Mouse (Mus musculus) embryonic facial prominence, embryonic 10.5 days (tissue): ENCODE measurements around the gene Slc11a2. TPM values are rescaled to one million over a fixed set of nuclear protein-coding genes. Genes with fewer than 3 reads are reported as not detected.
A peak's percentile ranks its signal among the peaks of the same experiment; 100 is the strongest.

ENCODE experiments used
- DNase-seq: peaks from one replicate; pipeline ENCODE4 v3.0.0-alpha.2; 2017; ENCODE audit warnings: low spot score
- H3K27ac ChIP-seq: fragments of 300-500 bp; sonication (generic); replicated peaks from 2 replicates; pipeline ENCODE4 v1.5.1; 2016; ENCODE audit warnings: mild to moderate bottlenecking
- H3K27me3 ChIP-seq: fragments of 300-500 bp; sonication (generic); replicated peaks from 2 replicates; pipeline ENCODE4 v1.6.1; 2016; ENCODE audit warnings: low read depth, mild to moderate bottlenecking; ENCODE audit not compliant: poor library complexity, severe bottlenecking
- H3K36me3 ChIP-seq: fragments of 300-500 bp; sonication (generic); replicated peaks from 2 replicates; pipeline ENCODE4 v1.6.1; 2016; ENCODE audit warnings: mild to moderate bottlenecking, moderate library complexity
- H3K4me1 ChIP-seq: fragments of 300-500 bp; sonication (generic); 2 replicates; pipeline ENCODE4 v1.6.1; 2016
- H3K4me3 ChIP-seq: fragments of 300-500 bp; sonication (generic); 2 replicates; pipeline ENCODE4 v1.5.1; 2016; ENCODE audit warnings: mild to moderate bottlenecking, moderate library complexity
- H3K9me3 ChIP-seq: fragments of 300-500 bp; sonication (generic); 2 replicates; pipeline ENCODE4 v1.6.1; 2016; ENCODE audit warnings: mild to moderate bottlenecking
- WGBS: fragments of 180-500 bp; shearing (Covaris S2); methylation state at CpG from one replicate; pipeline ENCODE4 v1.1.7; 2016; 5-methylcytosine and 5-hydroxymethylcytosine counted together
- polyA plus RNA-seq: library from polyadenylated mRNA; unstranded; fragments of >200 nt; fragmentation: Nextera tagmentation; extraction: Ambion mirVana; gene quantifications from 2 replicates; pipeline ENCODE4 v1.2.1, GENCODE M21; 2016

Gene Slc11a2
- polyA plus RNA-seq, result 25.0 and 28.3 TPM in 2 replicates

DNA sequence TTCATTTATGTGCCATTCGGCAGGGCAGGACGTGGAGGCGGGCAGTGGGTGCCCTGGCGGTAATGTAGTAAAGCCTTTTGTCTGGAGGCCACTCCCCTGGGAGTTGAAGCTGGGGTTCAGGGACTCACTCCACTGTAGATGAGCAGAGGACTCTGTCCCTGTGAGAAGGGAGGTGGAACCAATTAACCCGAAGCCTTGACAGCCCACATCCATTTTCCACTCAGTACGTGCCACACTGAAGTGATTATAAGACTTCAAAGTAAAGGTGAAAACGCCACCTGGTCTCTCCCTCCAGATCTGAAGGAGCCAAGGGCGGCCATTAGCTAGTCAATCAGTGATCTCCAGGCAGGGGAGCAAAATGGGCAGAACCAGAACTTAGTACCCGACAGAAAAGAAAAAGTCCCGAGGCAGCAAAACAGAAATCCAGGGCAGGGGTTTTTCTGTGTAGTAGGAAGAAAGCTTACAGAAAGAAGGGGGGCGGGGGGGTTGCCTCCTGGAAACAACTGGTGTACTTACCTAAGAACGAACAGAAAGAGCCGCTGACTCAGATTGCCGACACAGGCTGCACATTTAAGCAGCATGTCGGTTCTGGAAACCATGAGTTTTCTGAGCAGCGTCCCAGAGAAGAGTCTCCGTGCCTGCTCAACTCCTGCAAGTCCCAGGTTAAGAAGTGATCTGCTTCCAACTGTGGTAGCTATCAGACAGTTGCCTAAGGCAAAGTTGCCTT, at the start of gene Slc11a2:
Gene Slc11a2 (minus strand): TSS at position 677 of the 727 bp plus-strand sequence.
- peak; percentile 35 for DNase-seq
- Histone ChIP-seq H3K27ac (0 out of 2 replicates have a peak within 1 kb of the TSS, but pooled peaks have one; percentile 35), H3K27me3 (peaks cover 37% of the 10 kb centered on the region), H3K36me3 (no peaks in the 10 kb centered on the region), H3K4me1 (peaks cover 44% of the 10 kb centered on the region), H3K4me3 (peak within 1 kb of the TSS; percentile 91), H3K9me3 (no peaks in the 10 kb centered on the region)
- WGBS, result 19% methylated on average over 17 of the region's 17 CpGs

GRCm38 (mm10) chr15:100473926-100474503, 49.1 kb upstream of the Slc11a2 start:
- no peak overlapping the region for H3K4me3 ChIP-seq
- H3K27me3 ChIP-seq, result no peaks in the 10 kb centered on the region
- no peak for DNase-seq
- H3K36me3 ChIP-seq, result peaks cover 83% of the 10 kb centered on the region
- no peak overlapping the region for H3K27ac ChIP-seq
- H3K9me3 ChIP-seq, result no peaks in the 10 kb centered on the region
- 80% methylated on average over 7 of the region's 7 CpGs for WGBS
- H3K4me1 ChIP-seq, result peaks cover 14% of the 10 kb centered on the region

DNA sequence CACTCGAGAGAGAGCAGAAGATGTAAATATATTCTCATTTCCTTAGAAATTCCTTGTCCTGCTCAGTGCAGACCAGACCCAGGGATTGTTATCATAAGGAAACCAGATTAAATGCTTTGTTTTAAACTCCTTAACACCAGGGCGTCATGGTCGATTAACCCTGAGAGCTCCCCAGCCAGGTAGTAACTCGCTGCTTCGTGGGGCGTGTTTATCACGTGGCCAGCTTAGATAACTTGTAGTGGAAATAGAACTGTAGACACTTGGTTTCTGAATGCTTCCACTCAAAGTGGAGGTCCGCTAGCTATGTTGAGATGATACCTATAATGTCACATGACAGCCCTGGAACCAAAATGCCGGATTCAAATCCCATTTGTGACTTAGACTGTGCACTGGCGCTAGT, 45.2 kb upstream of the Slc11a2 start:
- Histone ChIP-seq H3K4me3 (peak overlapping the region; percentile 86), H3K27me3 (no peaks in the 10 kb centered on the region)

DNA sequence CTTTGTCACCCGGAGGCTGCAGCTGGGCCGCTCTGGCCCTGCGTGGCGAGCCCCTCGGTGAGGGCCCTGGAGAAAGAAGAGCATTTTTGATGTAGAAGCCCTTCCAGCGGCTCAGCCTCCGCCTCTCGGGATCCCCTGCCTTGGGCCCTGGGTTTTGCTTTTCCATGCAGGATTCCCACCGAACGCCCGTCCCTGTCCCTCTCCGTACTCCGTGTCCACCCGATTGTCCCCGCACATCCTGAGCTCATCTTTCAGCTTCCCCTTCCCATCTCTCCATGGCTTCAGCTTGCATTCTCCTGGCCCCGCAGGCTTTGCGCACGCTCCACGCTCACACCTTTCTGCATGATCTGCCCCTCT, 44.3 kb upstream of the Slc11a2 start:
- H3K4me3 ChIP-seq, result peak overlapping the region; percentile 86
- H3K4me1 ChIP-seq, result peaks cover 29% of the 10 kb centered on the region
- under 1% methylated on average over 19 of the region's 19 CpGs for WGBS
- no peak for DNase-seq
- H3K36me3 ChIP-seq, result peaks cover 35% of the 10 kb centered on the region
- peak overlapping the region; percentile 95 for H3K27ac ChIP-seq
- H3K9me3 ChIP-seq, result no peaks in the 10 kb centered on the region
- H3K27me3 ChIP-seq, result no peaks in the 10 kb centered on the region

More for the DNA sequence above, 45.2 kb upstream of the Slc11a2 start:
- H3K9me3 ChIP-seq, result no peaks in the 10 kb centered on the region
- H3K4me1 ChIP-seq, result peaks cover 29% of the 10 kb centered on the region
- H3K27ac ChIP-seq, result no peak overlapping the region
- peaks cover 44% of the 10 kb centered on the region for H3K36me3 ChIP-seq
- 68% methylated on average over 10 of the region's 10 CpGs for WGBS
- no peak for DNase-seq

GRCm38 (mm10) chr15:100468295-100469188, 43.7 kb upstream of the Slc11a2 start, which contains the start of gene Letmd1:
Letmd1 (plus strand) TSS chr15:100469023.
- 3% methylated on average over 84 of the region's 84 CpGs for WGBS
- Histone ChIP-seq H3K27ac (peak within 1 kb of the TSS; percentile 95), H3K4me3 (peak within 1 kb of the TSS; percentile 86), H3K4me1 (peaks cover 29% of the 10 kb centered on the region), H3K36me3 (peaks cover 30% of the 10 kb centered on the region), H3K27me3 (no peaks in the 10 kb centered on the region), H3K9me3 (no peaks in the 10 kb centered on the region)
- DNase-seq, result peak; percentile 91

- H3K4me1 ChIP-seq, result peaks cover 29% of the 10 kb centered on the region
- WGBS, result 40% methylated on average over 8 of the region's 8 CpGs
- no peaks in the 10 kb centered on the region for H3K9me3 ChIP-seq
- peaks cover 22% of the 10 kb centered on the region for H3K36me3 ChIP-seq
- H3K27ac ChIP-seq, result no peak overlapping the region
- H3K27me3 ChIP-seq, result no peaks in the 10 kb centered on the region
- no peak for DNase-seq
- peak overlapping the region; percentile 86 for H3K4me3 ChIP-seq
These were observed 42.9 kb upstream of the Slc11a2 start for GRCm38 (mm10) chr15:100467738-100468137.

GRCm38 (mm10) chr15:100465432-100465831, 40.6 kb upstream of the Slc11a2 start:
- DNase-seq, result no peak
- Histone ChIP-seq H3K4me1 (peaks cover 37% of the 10 kb centered on the region), H3K4me3 (no peak overlapping the region), H3K9me3 (no peaks in the 10 kb centered on the region), H3K27me3 (peaks cover 4% of the 10 kb centered on the region; the same call in 1 of the 2 replicates), H3K36me3 (no peaks in the 10 kb centered on the region), H3K27ac (no peak overlapping the region)
- WGBS, result 79% methylated on average over 2 of the region's 2 CpGs

DNA sequence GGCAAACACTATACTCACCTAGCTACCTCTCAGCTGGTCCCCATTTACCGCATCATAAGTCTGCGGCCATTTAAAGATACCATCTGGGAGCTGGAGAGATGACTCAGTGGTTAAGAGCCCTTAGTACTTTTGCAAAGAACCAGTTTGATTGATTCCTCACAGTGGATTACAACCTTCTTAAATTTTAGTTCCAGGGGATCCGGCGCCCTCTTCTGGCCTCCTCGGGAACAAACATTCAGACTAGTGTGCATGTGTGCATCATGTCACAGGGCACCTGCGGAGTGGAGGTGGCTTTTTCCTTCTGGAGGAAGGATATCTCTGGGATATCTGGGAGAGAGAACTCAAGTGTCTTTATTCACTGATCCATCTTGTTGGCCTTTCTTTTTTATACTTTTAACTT, 38.8 kb upstream of the Slc11a2 start:
- no peak overlapping the region for H3K4me3 ChIP-seq
- H3K27me3 ChIP-seq, result peaks cover 15% of the 10 kb centered on the region
- no peak overlapping the region for H3K27ac ChIP-seq
- peaks cover 21% of the 10 kb centered on the region for H3K4me1 ChIP-seq
- WGBS, result 24% methylated on average over 6 of the region's 6 CpGs
- DNase-seq, result peak; percentile 72
- no peaks in the 10 kb centered on the region for H3K36me3 ChIP-seq
- no peaks in the 10 kb centered on the region for H3K9me3 ChIP-seq

DNA sequence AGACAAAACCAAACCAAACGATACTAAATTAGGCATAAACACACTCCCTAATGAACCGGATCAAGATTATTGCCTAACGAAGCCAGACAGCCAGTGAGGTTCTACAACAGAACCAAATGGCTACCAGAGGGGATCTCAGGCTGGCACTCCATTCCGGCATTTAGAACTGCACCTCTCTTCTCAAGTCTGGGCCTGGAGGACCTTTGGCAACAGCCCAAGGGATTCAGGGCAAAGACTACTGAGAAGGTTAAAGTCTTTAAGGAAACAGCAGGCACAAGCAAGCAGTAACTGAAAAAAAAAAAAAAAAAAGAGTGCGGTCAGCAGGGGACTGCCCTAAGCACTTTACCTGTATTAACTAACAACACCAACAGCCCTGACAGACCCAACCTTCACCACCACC, 37.2 kb upstream of the Slc11a2 start:
- H3K4me1 ChIP-seq, result peaks cover 13% of the 10 kb centered on the region
- no peak overlapping the region for H3K27ac ChIP-seq
- 83% methylated on average over 5 of the region's 5 CpGs for whole genome bisulfite sequencing
- no peaks in the 10 kb centered on the region for H3K9me3 ChIP-seq
- H3K27me3 ChIP-seq, result peaks cover 20% of the 10 kb centered on the region
- no peak overlapping the region for H3K4me3 ChIP-seq
- H3K36me3 ChIP-seq, result no peaks in the 10 kb centered on the region
- no peak for DNase-seq

DNA sequence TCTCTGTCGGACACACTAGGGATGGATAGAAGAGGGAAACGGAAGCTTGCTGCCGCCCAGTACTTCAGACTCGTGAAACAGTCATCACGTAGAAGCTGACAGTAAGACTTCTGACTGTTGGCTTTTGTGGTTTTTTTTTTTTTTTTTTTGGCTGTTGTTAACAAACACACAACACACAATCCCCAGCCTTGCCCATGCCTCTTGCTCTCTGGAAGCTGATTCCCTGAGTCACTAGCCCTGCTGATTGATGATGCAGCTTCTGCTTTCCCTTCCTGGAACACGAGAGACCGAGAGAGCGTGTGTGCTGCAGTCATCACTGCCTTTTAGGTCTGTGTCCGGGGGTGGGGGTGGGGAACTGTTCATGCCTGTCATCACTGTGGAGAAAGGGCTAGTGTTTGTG, 36.8 kb upstream of the Slc11a2 start:
- peaks cover 20% of the 10 kb centered on the region for H3K27me3 ChIP-seq
- H3K4me3 ChIP-seq, result no peak overlapping the region
- H3K4me1 ChIP-seq, result peaks cover 13% of the 10 kb centered on the region
- no peaks in the 10 kb centered on the region for H3K9me3 ChIP-seq
- WGBS, result 82% methylated on average over 9 of the region's 9 CpGs
- DNase-seq, result no peak
- no peaks in the 10 kb centered on the region for H3K36me3 ChIP-seq
- H3K27ac ChIP-seq, result no peak overlapping the region

DNA sequence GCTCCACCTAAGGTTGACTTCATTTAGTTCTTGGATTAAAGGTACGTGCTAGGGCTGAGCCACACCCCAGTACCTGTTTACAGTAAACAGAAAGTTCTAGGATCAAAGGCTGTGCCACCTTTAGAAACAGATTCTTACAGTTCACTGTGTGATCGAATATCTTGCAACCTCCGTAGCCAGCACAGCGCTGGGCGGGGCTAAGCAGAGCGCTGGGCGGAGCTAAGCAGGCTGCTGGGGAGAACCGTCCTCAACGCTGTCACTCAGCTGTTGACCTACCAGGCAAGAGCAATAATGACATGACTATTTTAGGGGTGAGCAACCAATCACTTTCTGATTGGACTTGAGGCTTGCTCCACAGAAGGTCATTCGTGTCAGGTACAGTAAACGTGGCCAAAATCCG, 36.1 kb upstream of the Slc11a2 start:
- Histone ChIP-seq H3K36me3 (no peaks in the 10 kb centered on the region), H3K4me3 (peak overlapping the region; percentile 39; the same call in 1 of the 2 replicates), H3K27ac (no peak overlapping the region), H3K4me1 (peaks cover 18% of the 10 kb centered on the region), H3K27me3 (peaks cover 24% of the 10 kb centered on the region), H3K9me3 (no peaks in the 10 kb centered on the region)
- peak; percentile 52 for DNase-seq
- WGBS, result 9% methylated on average over 12 of the region's 12 CpGs

DNA sequence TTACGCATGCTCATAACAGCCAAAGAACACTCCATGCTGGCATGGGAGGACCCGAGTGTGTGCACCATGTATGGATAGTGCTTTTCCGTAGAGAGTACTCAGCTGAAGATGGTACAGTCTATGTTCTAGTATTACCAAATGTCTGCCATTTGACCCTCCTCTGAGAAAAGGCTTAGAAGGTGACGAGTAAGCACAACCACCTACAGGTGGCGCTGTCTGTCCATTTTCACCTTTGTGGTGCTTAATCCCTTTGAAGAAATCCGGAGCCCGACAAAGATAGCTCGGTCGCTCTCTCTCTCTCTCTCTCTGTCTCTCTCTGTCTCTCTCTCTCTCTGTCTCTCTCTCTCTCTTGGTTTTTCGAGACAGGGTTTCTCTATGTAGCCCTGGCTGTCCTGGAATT, 33.2 kb upstream of the Slc11a2 start:
- DNase-seq, result peak; percentile 65
- Histone ChIP-seq H3K9me3 (no peaks in the 10 kb centered on the region), H3K27me3 (peaks cover 24% of the 10 kb centered on the region), H3K4me3 (no peak overlapping the region), H3K4me1 (peaks cover 18% of the 10 kb centered on the region), H3K27ac (no peak overlapping the region), H3K36me3 (no peaks in the 10 kb centered on the region)
- 48% methylated on average over 10 of the region's 10 CpGs for WGBS
